Mouse (Mus musculus): Measurements from ENCODE around the gene Pygm. TPM values are rescaled to one million over a fixed set of nuclear protein-coding genes. Genes with fewer than 3 reads are reported as not detected.

Pygm gene
- polyA plus RNA-seq, 1 experiment from 2014 or later = 6.0 TPM

- Histone ChIP-seq H3K36me3 (peaks cover 76% of the 10 kb centered on the region), H3K9ac (no peak overlapping the region), H3K4me2 (replicated peaks) (no peak overlapping the region), H3K27me3 (no peaks in the 10 kb centered on the region), H3K27ac (no peak overlapping the region), H3K9me3 (no peaks in the 10 kb centered on the region), H3K4me1 (no peaks in the 10 kb centered on the region), H3K4me3 (no peak overlapping the region)
- WGBS = 86% methylated on average over 2 of the region's 2 CpGs
- ATAC-seq (ENCODE audit: insufficient number of reproducible peaks, insufficient read depth, low FRiP score, low TSS enrichment) = no peak
These were observed 7.6 kb upstream of the Pygm start for GRCm38 (mm10) chr19:6376643-6377042.

GRCm38 (mm10) chr19:6377327-6378040 lies 6.7 kb upstream of the Pygm start:
- Histone ChIP-seq H3K9me3 (no peaks in the 10 kb centered on the region), H3K27ac (no peak overlapping the region), H3K36me3 (peaks cover 67% of the 10 kb centered on the region)

DNA sequence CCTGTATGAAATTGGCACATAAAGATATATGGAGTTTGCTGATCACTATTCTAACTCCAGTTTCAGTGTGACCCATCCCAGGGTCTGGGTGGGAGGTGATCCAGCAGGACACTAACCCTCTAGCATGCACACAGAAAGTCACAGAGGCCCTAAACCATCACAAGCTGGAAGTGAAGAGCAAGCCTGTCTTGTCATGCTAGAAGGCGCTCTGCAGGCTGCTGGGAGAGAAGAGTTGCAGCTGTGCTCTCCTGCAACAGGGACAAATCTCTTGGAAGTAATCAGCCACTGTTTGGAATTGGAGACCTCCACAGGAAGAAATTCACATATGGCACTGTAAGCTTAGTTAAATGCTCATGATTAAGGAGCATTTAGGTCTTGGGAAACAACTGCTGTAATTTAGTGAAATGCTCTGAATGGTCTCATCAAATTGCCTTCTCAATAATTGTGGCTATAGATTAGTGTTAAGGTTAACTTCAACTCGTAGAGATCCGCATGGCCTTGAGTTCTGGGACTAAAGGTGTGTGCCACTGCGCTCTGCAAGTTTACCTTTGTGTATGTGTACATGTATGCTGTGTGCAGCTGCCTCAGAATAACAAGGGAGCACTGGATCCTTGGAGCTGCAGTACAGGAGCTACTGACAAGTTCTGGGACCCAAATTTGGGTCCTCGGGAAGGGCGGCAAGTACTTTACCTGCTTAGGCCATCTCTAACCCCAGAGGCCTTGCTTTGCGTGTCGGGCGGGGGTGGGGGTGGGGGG lies 3.6 kb upstream of the Pygm start:
- Histone ChIP-seq H3K27me3 (no peaks in the 10 kb centered on the region), H3K36me3 (peaks cover 37% of the 10 kb centered on the region), H3K27ac (no peak overlapping the region), H3K4me2 (replicated peaks) (no peak overlapping the region), H3K4me1 (peaks cover 15% of the 10 kb centered on the region), H3K9me3 (no peaks in the 10 kb centered on the region), H3K4me3 (no peak overlapping the region), H3K9ac (no peak overlapping the region)
- 88% methylated on average over 9 of the region's 9 CpGs for WGBS
- ATAC-seq (ENCODE audit: insufficient number of reproducible peaks, insufficient read depth, low FRiP score, low TSS enrichment) = no peak

More at GRCm38 (mm10) chr19:6377327-6378040, 6.7 kb upstream of the Pygm start:
- H3K4me1 ChIP-seq = no peaks in the 10 kb centered on the region
- H3K9ac ChIP-seq = no peak overlapping the region
- ATAC-seq (ENCODE audit: insufficient number of reproducible peaks, insufficient read depth, low FRiP score, low TSS enrichment) = no peak
- H3K4me2 ChIP-seq (replicated peaks) = no peak overlapping the region
- no peaks in the 10 kb centered on the region for H3K27me3 ChIP-seq
- H3K4me3 ChIP-seq = no peak overlapping the region
- 86% methylated on average over 11 of the region's 11 CpGs for WGBS

DNA sequence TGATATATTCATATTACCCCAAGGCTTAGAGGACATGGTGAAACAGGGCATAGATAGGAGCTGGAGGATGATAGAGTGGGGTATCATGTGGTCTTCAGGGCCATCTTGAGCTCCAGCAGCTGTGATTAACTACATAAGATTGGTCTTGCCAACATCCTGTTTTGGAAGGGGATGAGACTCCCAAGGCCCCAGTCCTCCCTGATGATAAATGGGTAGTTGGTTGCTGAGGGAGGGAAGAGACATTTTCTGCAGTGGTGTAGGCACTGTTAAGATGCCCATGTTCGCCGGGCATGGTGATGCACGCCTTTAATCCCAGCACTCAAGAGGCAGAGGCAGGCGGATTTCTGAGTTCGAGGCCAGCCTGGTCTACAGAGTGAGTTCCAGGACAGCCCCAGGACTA lies 3.0 kb upstream of the Pygm start:
- H3K9me3 ChIP-seq = no peaks in the 10 kb centered on the region
- peaks cover 15% of the 10 kb centered on the region for H3K4me1 ChIP-seq
- no peak overlapping the region for H3K27ac ChIP-seq
- no peak for ATAC-seq (ENCODE audit: insufficient number of reproducible peaks, insufficient read depth, low FRiP score, low TSS enrichment)
- peaks cover 31% of the 10 kb centered on the region for H3K36me3 ChIP-seq
- 98% methylated on average over 5 of the region's 5 CpGs for WGBS
- no peak overlapping the region for H3K9ac ChIP-seq
- H3K4me3 ChIP-seq = no peak overlapping the region
- H3K4me2 ChIP-seq (replicated peaks) = no peak overlapping the region
- no peaks in the 10 kb centered on the region for H3K27me3 ChIP-seq

GRCm38 (mm10) chr19:6382323-6382924 lies 1.8 kb upstream of the Pygm start:
- 70% methylated on average over 4 of the region's 4 CpGs for WGBS

GRCm38 (mm10) chr19:6383470-6383869 lies 729 bp upstream of the Pygm start:
- Histone ChIP-seq H3K4me1 (peaks cover 15% of the 10 kb centered on the region), H3K4me3 (no peak overlapping the region), H3K27ac (no peak overlapping the region), H3K9ac (no peak overlapping the region), H3K36me3 (peaks cover 9% of the 10 kb centered on the region), H3K9me3 (no peaks in the 10 kb centered on the region), H3K4me2 (replicated peaks) (no peak overlapping the region), H3K27me3 (no peaks in the 10 kb centered on the region)
- ATAC-seq (ENCODE audit: insufficient number of reproducible peaks, insufficient read depth, low FRiP score, low TSS enrichment) = no peak
- 35% methylated on average over 5 of the region's 5 CpGs for WGBS

More at GRCm38 (mm10) chr19:6382323-6382924, 1.8 kb upstream of the Pygm start:
- no peak for ATAC-seq (ENCODE audit: insufficient number of reproducible peaks, insufficient read depth, low FRiP score, low TSS enrichment)
- Histone ChIP-seq H3K4me2 (replicated peaks) (no peak overlapping the region), H3K4me1 (peaks cover 15% of the 10 kb centered on the region), H3K36me3 (peaks cover 19% of the 10 kb centered on the region), H3K9ac (no peak overlapping the region), H3K9me3 (no peaks in the 10 kb centered on the region), H3K27me3 (no peaks in the 10 kb centered on the region), H3K27ac (no peak overlapping the region), H3K4me3 (no peak overlapping the region)

DNA sequence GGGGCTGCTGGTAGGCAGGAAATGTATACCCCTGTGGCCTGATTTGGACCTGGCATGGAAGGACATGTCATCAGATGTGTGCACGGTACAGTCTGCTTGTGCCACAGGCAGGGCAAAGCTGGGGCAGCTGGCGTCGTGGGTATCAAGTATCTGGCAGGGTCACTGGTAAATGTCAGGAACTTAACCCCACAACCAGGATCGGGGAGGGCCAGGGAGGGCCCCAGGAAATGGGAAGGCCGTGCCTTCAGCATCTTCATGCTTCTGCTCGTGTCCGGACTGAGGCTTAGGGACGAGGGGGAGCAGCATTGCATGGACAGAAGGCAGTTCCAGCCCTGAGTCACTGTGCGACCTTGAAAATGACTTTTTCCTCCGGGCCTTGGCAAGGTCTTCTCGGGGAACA lies 755 bp downstream of the Pygm start:
- Histone ChIP-seq H3K4me1 (peaks cover 23% of the 10 kb centered on the region), H3K4me2 (replicated peaks) (no peak overlapping the region), H3K9me3 (no peaks in the 10 kb centered on the region), H3K36me3 (no peaks in the 10 kb centered on the region), H3K27ac (no peak overlapping the region), H3K4me3 (no peak overlapping the region), H3K27me3 (no peaks in the 10 kb centered on the region), H3K9ac (no peak overlapping the region)
- 53% methylated on average over 11 of the region's 11 CpGs for WGBS
- no peak for ATAC-seq (ENCODE audit: insufficient number of reproducible peaks, insufficient read depth, low FRiP score, low TSS enrichment)

- no peak overlapping the region for H3K4me2 ChIP-seq (replicated peaks)
- H3K4me3 ChIP-seq = no peak overlapping the region
- peaks cover 24% of the 10 kb centered on the region for H3K4me1 ChIP-seq
- no peak overlapping the region for H3K27ac ChIP-seq
- no peaks in the 10 kb centered on the region for H3K9me3 ChIP-seq
- no peaks in the 10 kb centered on the region for H3K27me3 ChIP-seq
- 75% methylated on average over 5 of the region's 5 CpGs for WGBS
- H3K9ac ChIP-seq = no peak overlapping the region
- H3K36me3 ChIP-seq = no peaks in the 10 kb centered on the region
- no peak for ATAC-seq (ENCODE audit: insufficient number of reproducible peaks, insufficient read depth, low FRiP score, low TSS enrichment)
These were observed 1.2 kb downstream of the Pygm start for GRCm38 (mm10) chr19:6385419-6385818.

- H3K36me3 ChIP-seq = no peaks in the 10 kb centered on the region
- no peak overlapping the region for H3K27ac ChIP-seq
- no peak overlapping the region for H3K4me2 ChIP-seq (replicated peaks)
- peaks cover 24% of the 10 kb centered on the region for H3K4me1 ChIP-seq
- H3K4me3 ChIP-seq = no peak overlapping the region
- WGBS = 82% methylated on average over 7 of the region's 7 CpGs
- H3K9me3 ChIP-seq = no peaks in the 10 kb centered on the region
- no peak for ATAC-seq (ENCODE audit: insufficient number of reproducible peaks, insufficient read depth, low FRiP score, low TSS enrichment)
- no peak overlapping the region for H3K9ac ChIP-seq
- no peaks in the 10 kb centered on the region for H3K27me3 ChIP-seq
These were observed 1.6 kb downstream of the Pygm start for GRCm38 (mm10) chr19:6385821-6386220.

GRCm38 (mm10) chr19:6386234-6386633 lies 2.0 kb downstream of the Pygm start:
- no peaks in the 10 kb centered on the region for H3K27me3 ChIP-seq
- ATAC-seq (ENCODE audit: insufficient number of reproducible peaks, insufficient read depth, low FRiP score, low TSS enrichment) = no peak
- 66% methylated on average over 9 of the region's 9 CpGs for WGBS
- peaks cover 24% of the 10 kb centered on the region for H3K4me1 ChIP-seq
- no peak overlapping the region for H3K4me3 ChIP-seq
- H3K36me3 ChIP-seq = no peaks in the 10 kb centered on the region
- no peaks in the 10 kb centered on the region for H3K9me3 ChIP-seq
- H3K4me2 ChIP-seq (replicated peaks) = no peak overlapping the region
- H3K9ac ChIP-seq = no peak overlapping the region
- no peak overlapping the region for H3K27ac ChIP-seq

- Histone ChIP-seq H3K4me2 (replicated peaks) (no peak overlapping the region), H3K4me3 (no peak overlapping the region), H3K36me3 (no peaks in the 10 kb centered on the region), H3K27ac (no peak overlapping the region), H3K27me3 (no peaks in the 10 kb centered on the region), H3K9me3 (no peaks in the 10 kb centered on the region), H3K4me1 (peaks cover 24% of the 10 kb centered on the region), H3K9ac (no peak overlapping the region)
- 82% methylated on average over 13 of the region's 13 CpGs for WGBS
- ATAC-seq (ENCODE audit: insufficient number of reproducible peaks, insufficient read depth, low FRiP score, low TSS enrichment) = no peak
These were observed 3.8 kb downstream of the Pygm start for GRCm38 (mm10) chr19:6388006-6388405.

DNA sequence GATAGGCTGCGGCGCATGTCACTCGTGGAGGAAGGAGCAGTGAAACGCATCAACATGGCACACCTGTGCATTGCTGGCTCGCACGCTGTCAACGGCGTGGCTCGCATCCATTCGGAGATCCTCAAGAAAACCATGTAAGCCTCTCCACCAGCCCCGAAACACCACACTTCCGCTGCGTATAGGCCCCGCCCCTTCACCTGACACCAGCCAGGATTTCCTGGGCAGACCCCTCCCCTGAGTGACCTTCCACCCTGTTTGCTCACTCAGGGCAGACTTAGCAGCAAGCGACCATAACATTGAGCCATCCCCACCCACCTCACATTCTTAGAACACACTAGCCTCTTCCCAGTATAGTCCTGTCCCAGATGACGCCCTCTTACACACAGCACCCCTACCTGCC lies 5.6 kb downstream of the Pygm start:
- ATAC-seq (ENCODE audit: insufficient number of reproducible peaks, insufficient read depth, low FRiP score, low TSS enrichment) = 0 out of 2 replicates have a peak, but pooled peaks have one; percentile 26
- H3K9me3 ChIP-seq = no peaks in the 10 kb centered on the region
- peaks cover 9% of the 10 kb centered on the region for H3K4me1 ChIP-seq
- H3K36me3 ChIP-seq = no peaks in the 10 kb centered on the region
- no peaks in the 10 kb centered on the region for H3K27me3 ChIP-seq
- H3K4me2 ChIP-seq (replicated peaks) = peak overlapping the region; percentile 49
- H3K27ac ChIP-seq = no peak overlapping the region
- WGBS = 4% methylated on average over 16 of the region's 16 CpGs
- peak overlapping the region; percentile 17 for H3K4me3 ChIP-seq
- H3K9ac ChIP-seq = 0 out of 2 replicates have a peak overlapping the region, but pooled peaks have one; percentile 39
